Mouse (Mus musculus): ENCODE data around the gene Cd40lg. TPM values are rescaled to one million over a fixed set of nuclear protein-coding genes. Genes with fewer than 3 reads are reported as not detected.

Cd40lg gene
- total and polyA plus RNA-seq, 3 experiments = 0.19 to 0.21 TPM; not detected in 1

GRCm38 (mm10) chrX:57171269-57171668 is 40.7 kb upstream of the Cd40lg start:
- in situ Hi-C loops (cut with MboI; ENCODE audit: low pct_ligation_motif_present, low pct_unique_long_range_greater_than_20kb, low sequenced_read_pairs) = no loop called here

GRCm38 (mm10) chrX:57177225-57177779 is 34.6 kb upstream of the Cd40lg start:
- Histone ChIP-seq H3K27me3 (replicated peaks) (no peaks in the 10 kb centered on the region), H3K9ac (ENCODE audit: insufficient read depth, low read depth) (no peak overlapping the region), H3K4me2 (ENCODE audit: insufficient read depth, low read depth, poor library complexity, severe bottlenecking) (peak overlapping the region; percentile 10; the same call in 1 of the 2 replicates), H3K36me3 (replicated peaks in 1 of 2; ENCODE audit: control insufficient read depth in 1 of 2, insufficient read depth in 1 of 2, low read length in 1 of 2) (no peaks in the 10 kb centered on the region), H3K79me2 (replicated peaks; ENCODE audit: control insufficient read depth, extremely low read depth, insufficient read depth, poor library complexity, severe bottlenecking) (no peaks in the 10 kb centered on the region), H3K9me3 (replicated peaks; ENCODE audit: low read length) (no peaks in the 10 kb centered on the region), H3K4me1 (ENCODE audit: control insufficient read depth in 1 of 2, insufficient read depth in 2 of 2) (peaks cover 12 to 19% of the 10 kb centered on the region in 2 experiments), H3K4me3 (replicated peaks in 1 of 3; ENCODE audit: low read depth in 2 of 3, low read length in 2 of 3, poor library complexity in 1 of 3) (no peak overlapping the region), H3K27ac (ENCODE audit: insufficient read depth, low read depth) (no peak overlapping the region; the same call in 1 of the 2 replicates)
- in situ Hi-C loops (cut with MboI; ENCODE audit: low pct_ligation_motif_present, low pct_unique_long_range_greater_than_20kb, low sequenced_read_pairs) (no loop called here), dilution Hi-C loops (cut with MboI; ENCODE audit: extremely low pct_ligation_motif_present, extremely low pct_unique_long_range_greater_than_20kb, low sequenced_read_pairs) (no loop called here)
- peak; percentile 37 for DNase-seq (ENCODE audit: extremely low read depth)
- TF ChIP-seq ELF1 (IDR thresholded peaks at IDR 0.05; ENCODE audit: low read depth, low read length) (peak; percentile 31; the same call in 1 of the 2 replicates), BHLHE40 (IDR thresholded peaks at IDR 0.05; ENCODE audit: low read depth, low read length) (peak; percentile 52), JUND (conservative IDR thresholded peaks at IDR 0.05; ENCODE audit: low read depth, low read length) (peak; percentile 50; the same call in 1 of the 2 replicates), MEF2A (IDR thresholded peaks at IDR 0.05; ENCODE audit: borderline replicate concordance, low read depth, low read length) (no peak), RCOR1 (conservative IDR thresholded peaks at IDR 0.05; ENCODE audit: low read depth, low read length) (no peak), MAX (IDR thresholded peaks at IDR 0.05; ENCODE audit: low read length) (0 out of 2 replicates have a peak, but pooled peaks have one; percentile 21), EP300 (IDR thresholded peaks at IDR 0.05; ENCODE audit: low read length) (peak; percentile 33; the same call in 1 of the 2 replicates), IRF4 (IDR thresholded peaks at IDR 0.05; ENCODE audit: low read depth, low read length) (peak; percentile 77)

More at GRCm38 (mm10) chrX:57171269-57171668, 40.7 kb upstream of the Cd40lg start:
- Histone ChIP-seq H3K4me2 (ENCODE audit: insufficient read depth, low read depth, poor library complexity, severe bottlenecking) (no peak overlapping the region), H3K4me3 (replicated peaks in 1 of 3; ENCODE audit: low read depth in 2 of 3, low read length in 2 of 3, poor library complexity in 1 of 3) (no peak overlapping the region), H3K4me1 (ENCODE audit: control insufficient read depth in 1 of 2, insufficient read depth in 2 of 2) (peaks cover 5 to 6% of the 10 kb centered on the region in 2 experiments), H3K9me3 (replicated peaks; ENCODE audit: low read length) (no peaks in the 10 kb centered on the region), H3K27me3 (replicated peaks) (no peaks in the 10 kb centered on the region), H3K9ac (ENCODE audit: insufficient read depth, low read depth) (no peak overlapping the region), H3K27ac (ENCODE audit: insufficient read depth, low read depth) (no peak overlapping the region), H3K79me2 (replicated peaks; ENCODE audit: control insufficient read depth, extremely low read depth, insufficient read depth, poor library complexity, severe bottlenecking) (no peaks in the 10 kb centered on the region), H3K36me3 (replicated peaks in 1 of 2; ENCODE audit: control insufficient read depth in 1 of 2, insufficient read depth in 1 of 2, low read length in 1 of 2) (no peaks in the 10 kb centered on the region)
- TF ChIP-seq ELF1 (IDR thresholded peaks at IDR 0.05; ENCODE audit: low read depth, low read length) (no peak), USF1 (IDR thresholded peaks at IDR 0.05; ENCODE audit: low read depth, low read length) (no peak), RCOR1 (conservative IDR thresholded peaks at IDR 0.05; ENCODE audit: low read depth, low read length) (no peak), NELFE (IDR thresholded peaks at IDR 0.05; ENCODE audit: low read depth, low read length) (no peak), TCF12 (IDR thresholded peaks at IDR 0.05; ENCODE audit: low read depth, low read length) (no peak), ETS1 (conservative IDR thresholded peaks at IDR 0.05; ENCODE audit: low read depth, low read length) (no peak), MYC (IDR thresholded peaks at IDR 0.05; ENCODE audit: low read depth, low read length) (no peak)
- dilution Hi-C loops (cut with MboI; ENCODE audit: extremely low pct_ligation_motif_present, extremely low pct_unique_long_range_greater_than_20kb, low sequenced_read_pairs) = no loop called here
- no peak for DNase-seq (ENCODE audit: extremely low read depth)
